Mouse (Mus musculus): ENCODE measurements around the gene Rcsd1.

DNA sequence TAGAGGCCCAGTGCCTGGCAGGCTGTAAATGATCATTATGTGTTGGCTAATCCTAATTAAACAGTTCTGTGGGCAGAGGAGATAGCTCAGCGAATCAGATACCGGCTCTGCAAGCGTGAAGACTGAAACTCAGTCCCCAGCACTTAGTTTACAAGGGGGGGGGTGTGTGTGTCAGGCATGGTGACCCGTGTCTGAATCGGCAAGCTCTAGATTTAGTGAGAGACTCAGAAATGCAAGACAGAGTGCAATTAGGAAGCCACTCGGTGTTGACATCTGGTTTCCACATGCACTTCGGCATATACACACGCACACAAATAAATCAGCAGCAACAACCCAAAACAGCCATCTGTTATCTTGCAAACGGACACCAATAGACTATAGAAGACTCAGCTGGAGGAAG is 8.0 kb downstream of the Rcsd1 start:
- TF ChIP-seq CEBPB (IDR thresholded peaks at IDR 0.05; ENCODE audit: insufficient read depth, poor library complexity, severe bottlenecking), result no peak
- no peak for TF ChIP-seq POLR2A (IDR thresholded peaks at IDR 0.05; ENCODE audit: insufficient read length, low read depth)
- no peak for TF ChIP-seq USF1 (IDR thresholded peaks at IDR 0.05; ENCODE audit: low read depth)
- TF ChIP-seq TCF12 (IDR thresholded peaks at IDR 0.05; ENCODE audit: insufficient read depth, poor library complexity, severe bottlenecking), result no peak
- TF ChIP-seq POLR2AphosphoS2 (IDR thresholded peaks at IDR 0.05; ENCODE audit: insufficient read length, low read depth), result no peak
- no peak for TF ChIP-seq MAX (IDR thresholded peaks at IDR 0.05; ENCODE audit: low read depth)
- no peak for TF ChIP-seq MYOD1 (IDR thresholded peaks at IDR 0.05; ENCODE audit: control insufficient read depth in 1 of 3, insufficient read length in 2 of 3, low read depth in 2 of 3)
- TF ChIP-seq E2F4 (IDR thresholded peaks at IDR 0.05; ENCODE audit: insufficient read depth), result no peak

Measured in myocyte (in vitro differentiated cells).